Mouse (Mus musculus) neural tube, embryonic 14.5 days (tissue): ENCODE results near the gene Map3k3. TPM values are rescaled to one million over a fixed set of nuclear protein-coding genes. Genes with fewer than 3 reads are reported as not detected.

Experiments used
- ATAC-seq: fragments of 200-750 bp; cut with Nextera tagmentation; 2 replicates; pipeline ENCODE4 v1.8.0; 2017; ENCODE audit warnings: low read depth, mild to moderate bottlenecking, moderate TSS enrichment, moderate library complexity
- H3K27ac ChIP-seq: fragments of 300-500 bp; sonication (generic); 2 replicates; pipeline ENCODE4 v1.5.1; 2014; ENCODE audit warnings: low read depth, mild to moderate bottlenecking, control low read depth, low read length, moderate library complexity, mixed read lengths
- H3K27me3 ChIP-seq: fragments of 300-500 bp; sonication (generic); 2 replicates; pipeline ENCODE4 v1.6.1; 2014; ENCODE audit warnings: low read length; ENCODE audit not compliant: control insufficient read depth, insufficient read depth
- H3K36me3 ChIP-seq: fragments of 300-500 bp; sonication (generic); 2 replicates; pipeline ENCODE4 v1.6.1; 2014; ENCODE audit warnings: low read length, mixed read lengths; ENCODE audit not compliant: control insufficient read depth, insufficient read depth
- H3K4me1 ChIP-seq: fragments of 300-500 bp; sonication (generic); 2 replicates; pipeline ENCODE4 v1.6.1; 2014; ENCODE audit warnings: low read length; ENCODE audit not compliant: control insufficient read depth, insufficient read depth
- H3K4me2 ChIP-seq: fragments of 300-500 bp; sonication (generic); 2 replicates; pipeline ENCODE4 v1.6.1; 2014; ENCODE audit warnings: mild to moderate bottlenecking, low read depth, low read length, control low read depth
- H3K4me3 ChIP-seq: fragments of 300-500 bp; sonication (generic); 2 replicates; pipeline ENCODE4 v1.5.1; 2014; ENCODE audit warnings: low read depth, low read length, control low read depth, mixed read lengths
- H3K9ac ChIP-seq: fragments of 300-500 bp; sonication (generic); replicated peaks from 2 replicates; pipeline ENCODE4 v1.6.1; 2014; ENCODE audit warnings: low read depth, mild to moderate bottlenecking, control low read depth, low read length, mixed read lengths
- H3K9me3 ChIP-seq: fragments of 300-500 bp; sonication (generic); 2 replicates; pipeline ENCODE4 v1.6.1; 2016; ENCODE audit warnings: low read length; ENCODE audit not compliant: control insufficient read depth
- WGBS: fragments of 180-500 bp; shearing (Covaris S2); extraction: QIAGEN DNeasy Blood & Tissue Kit; methylation state at CpG from one replicate; pipeline ENCODE4 v1.1.7; 2014; 5-methylcytosine and 5-hydroxymethylcytosine counted together
- polyA plus RNA-seq: library from polyadenylated mRNA; unstranded; fragments of >200 nt; fragmentation: Nextera tagmentation; extraction: Ambion mirVana; gene quantifications from 2 replicates; pipeline ENCODE4 v1.2.1, GENCODE M21; 2014

The Map3k3 gene
- polyA plus RNA-seq, 1 experiment from 2014 or later = 11.0 TPM

GRCm38 (mm10) chr11:106152132-106152531 is 67.7 kb downstream of the Map3k3 start:
- 79% methylated on average over 8 of the region's 8 CpGs for WGBS
- no peak overlapping the region for H3K27ac ChIP-seq
- H3K4me3 ChIP-seq = no peak overlapping the region
- no peaks in the 10 kb centered on the region for H3K4me1 ChIP-seq
- no peaks in the 10 kb centered on the region for H3K27me3 ChIP-seq
- no peak overlapping the region for H3K4me2 ChIP-seq
- H3K36me3 ChIP-seq = peaks cover 49% of the 10 kb centered on the region
- ATAC-seq = no peak
- H3K9me3 ChIP-seq = no peaks in the 10 kb centered on the region
- H3K9ac ChIP-seq = no peak overlapping the region

GRCm38 (mm10) chr11:106154091-106154490 is 69.7 kb downstream of the Map3k3 start:
- Histone ChIP-seq H3K27me3 (no peaks in the 10 kb centered on the region), H3K9ac (no peak overlapping the region), H3K4me1 (peaks cover 11% of the 10 kb centered on the region), H3K9me3 (no peaks in the 10 kb centered on the region), H3K4me3 (no peak overlapping the region), H3K36me3 (peaks cover 41% of the 10 kb centered on the region), H3K27ac (no peak overlapping the region), H3K4me2 (no peak overlapping the region)
- no peak for ATAC-seq
- WGBS = 83% methylated on average over 5 of the region's 5 CpGs

GRCm38 (mm10) chr11:106154770-106155169 is 70.4 kb downstream of the Map3k3 start:
- Histone ChIP-seq H3K36me3 (peaks cover 37% of the 10 kb centered on the region), H3K27me3 (no peaks in the 10 kb centered on the region), H3K4me1 (peaks cover 13% of the 10 kb centered on the region), H3K9me3 (no peaks in the 10 kb centered on the region), H3K4me2 (no peak overlapping the region), H3K4me3 (no peak overlapping the region), H3K27ac (no peak overlapping the region), H3K9ac (no peak overlapping the region)
- ATAC-seq = no peak
- 76% methylated on average over 2 of the region's 2 CpGs for WGBS

- H3K4me3 ChIP-seq = no peak overlapping the region
- no peaks in the 10 kb centered on the region for H3K27me3 ChIP-seq
- ATAC-seq = no peak
- H3K36me3 ChIP-seq = peaks cover 30% of the 10 kb centered on the region
- no peaks in the 10 kb centered on the region for H3K9me3 ChIP-seq
- no peak overlapping the region for H3K27ac ChIP-seq
- H3K4me2 ChIP-seq = no peak overlapping the region
- H3K9ac ChIP-seq = no peak overlapping the region
- H3K4me1 ChIP-seq = peaks cover 16% of the 10 kb centered on the region
- 59% methylated on average over 3 of the region's 3 CpGs for WGBS
Observed at GRCm38 (mm10) chr11:106155761-106156160, 71.3 kb downstream of the Map3k3 start.

- Histone ChIP-seq H3K27ac (no peak overlapping the region), H3K9ac (no peak overlapping the region), H3K4me2 (no peak overlapping the region), H3K4me3 (no peak overlapping the region), H3K4me1 (peaks cover 21% of the 10 kb centered on the region), H3K36me3 (peaks cover 25% of the 10 kb centered on the region), H3K9me3 (no peaks in the 10 kb centered on the region), H3K27me3 (no peaks in the 10 kb centered on the region)
- WGBS = 83% methylated on average over 1 of the region's 1 CpGs
- no peak for ATAC-seq
Observed at GRCm38 (mm10) chr11:106156257-106156656, 71.8 kb downstream of the Map3k3 start.

- Histone ChIP-seq H3K9me3 (no peaks in the 10 kb centered on the region), H3K9ac (no peak overlapping the region), H3K27ac (no peak overlapping the region), H3K4me3 (no peak overlapping the region), H3K4me1 (peaks cover 24% of the 10 kb centered on the region), H3K36me3 (peaks cover 21% of the 10 kb centered on the region), H3K4me2 (no peak overlapping the region), H3K27me3 (no peaks in the 10 kb centered on the region)
- WGBS = 91% methylated on average over 7 of the region's 7 CpGs
- no peak for ATAC-seq
Observed at GRCm38 (mm10) chr11:106157154-106157553, 72.7 kb downstream of the Map3k3 start.

GRCm38 (mm10) chr11:106158081-106158929 is 73.9 kb downstream of the Map3k3 start:
- no peaks in the 10 kb centered on the region for H3K9me3 ChIP-seq
- H3K27me3 ChIP-seq = no peaks in the 10 kb centered on the region
- H3K4me3 ChIP-seq = peak overlapping the region; percentile 79
- peaks cover 17% of the 10 kb centered on the region for H3K36me3 ChIP-seq
- ATAC-seq = no peak
- peak overlapping the region; percentile 97 for H3K27ac ChIP-seq
- H3K4me2 ChIP-seq = peak overlapping the region; percentile 94
- peaks cover 24% of the 10 kb centered on the region for H3K4me1 ChIP-seq
- 63% methylated on average over 14 of the region's 14 CpGs for WGBS
- peak overlapping the region; percentile 97 for H3K9ac ChIP-seq

- Histone ChIP-seq H3K36me3 (peaks cover 17% of the 10 kb centered on the region), H3K4me3 (peak overlapping the region; percentile 79), H3K27me3 (no peaks in the 10 kb centered on the region), H3K4me1 (peaks cover 24% of the 10 kb centered on the region), H3K27ac (peak overlapping the region; percentile 97), H3K9me3 (no peaks in the 10 kb centered on the region), H3K9ac (peak overlapping the region; percentile 97), H3K4me2 (peak overlapping the region; percentile 94)
- 33% methylated on average over 9 of the region's 9 CpGs for WGBS
- peak; percentile 10; the same call in 1 of the 2 replicates for ATAC-seq
Observed at GRCm38 (mm10) chr11:106158930-106159215, 74.5 kb downstream of the Map3k3 start.

GRCm38 (mm10) chr11:106159216-106159920 is 75.0 kb downstream of the Map3k3 start:
- H3K36me3 ChIP-seq = peaks cover 17% of the 10 kb centered on the region

More at GRCm38 (mm10) chr11:106159216-106159920, 75.0 kb downstream of the Map3k3 start:
- peak overlapping the region; percentile 97 for H3K9ac ChIP-seq
- 1% methylated on average over 25 of the region's 25 CpGs for WGBS
- no peaks in the 10 kb centered on the region for H3K27me3 ChIP-seq
- H3K4me1 ChIP-seq = peaks cover 24% of the 10 kb centered on the region
- peak; percentile 33 for ATAC-seq
- H3K9me3 ChIP-seq = no peaks in the 10 kb centered on the region
- H3K4me2 ChIP-seq = peak overlapping the region; percentile 94
- peak overlapping the region; percentile 97 for H3K27ac ChIP-seq
- H3K4me3 ChIP-seq = peak overlapping the region; percentile 79
